Mouse (Mus musculus): Measurements from ENCODE around the gene Casp14. TPM values are rescaled to one million over a fixed set of nuclear protein-coding genes. Genes with fewer than 3 reads are reported as not detected.
"Not testable (repeated sequence)": the region's sequence is repeated elsewhere in the genome, so short reads cannot be mapped to it uniquely, and the experiment has no call there.

Gene Casp14
- total RNA-seq, 2 experiments from 2014 or later = not detected

DNA sequence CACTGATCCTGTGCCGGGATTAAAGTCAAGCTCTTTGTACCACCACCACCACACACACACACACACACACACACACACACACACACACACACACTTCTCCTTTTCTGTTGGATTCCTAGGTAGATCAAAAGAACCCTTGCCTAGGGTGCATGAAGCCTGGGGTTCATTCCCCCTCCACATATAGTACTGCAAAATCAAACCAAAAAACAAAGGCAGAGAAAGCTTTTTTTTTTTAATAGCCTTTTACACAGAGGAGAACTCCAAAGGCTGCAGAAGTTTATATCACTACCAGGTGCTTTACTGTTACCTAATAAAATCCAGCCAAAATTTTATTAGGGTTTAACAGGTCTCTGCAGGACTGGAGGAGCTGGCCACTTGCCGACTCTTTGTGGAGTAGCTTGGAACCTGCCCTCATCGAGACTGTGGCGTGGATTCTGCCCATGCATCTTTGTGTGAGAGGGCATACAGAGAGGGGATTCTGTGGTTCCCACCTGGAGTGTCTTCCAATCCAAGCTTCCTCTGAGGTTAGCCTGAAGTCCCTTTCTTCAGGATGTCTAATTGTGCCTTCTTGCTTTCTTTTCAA lies 31.0 kb downstream of the Casp14 start:
- DNase-seq = no peak
- intact Hi-C loops (cut with DNase I) = no loop called here

DNA sequence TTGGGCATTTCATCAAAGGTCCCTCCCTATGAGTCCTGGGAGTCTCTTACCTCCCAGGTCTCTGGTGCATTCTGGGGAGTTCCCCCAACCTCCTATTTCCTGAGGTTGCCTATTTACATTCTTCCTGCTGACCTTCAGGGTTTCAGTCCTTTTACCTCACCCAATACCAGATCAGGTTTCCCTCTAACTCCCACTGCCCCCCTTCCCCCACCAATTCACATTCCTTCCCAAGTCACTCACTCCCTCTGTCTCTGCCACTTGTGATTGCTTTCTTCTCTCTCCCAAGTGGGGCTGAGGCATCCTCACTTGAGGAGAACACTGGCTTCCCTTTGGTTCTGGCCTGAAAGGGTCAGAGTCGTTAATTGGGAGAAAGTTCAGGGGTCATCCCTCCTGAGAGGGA lies 48.0 kb downstream of the Casp14 start:
- intact Hi-C loops (cut with DNase I); DNase-seq: not testable (repeated sequence)

DNA sequence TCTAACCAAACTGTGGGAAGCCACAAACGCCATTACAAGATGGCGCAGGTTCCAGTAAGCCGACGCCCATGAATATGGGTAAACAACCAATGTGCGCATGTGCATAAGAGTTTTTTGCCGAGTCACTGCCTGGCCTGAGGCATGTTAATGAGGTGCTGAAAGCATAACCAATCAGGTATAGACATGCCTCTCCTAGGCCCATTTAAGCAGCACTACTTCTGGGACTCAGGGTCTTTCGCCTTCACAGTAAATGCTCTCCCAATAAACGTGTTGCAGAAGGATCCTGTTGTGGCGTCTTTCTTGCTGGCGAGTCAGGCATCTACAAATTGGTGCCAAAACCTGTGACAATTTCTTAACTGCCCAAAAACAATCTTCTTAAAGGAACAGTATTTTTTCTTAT lies 51.4 kb downstream of the Casp14 start:
- DNase-seq; intact Hi-C loops (cut with DNase I): not testable (repeated sequence)

DNA sequence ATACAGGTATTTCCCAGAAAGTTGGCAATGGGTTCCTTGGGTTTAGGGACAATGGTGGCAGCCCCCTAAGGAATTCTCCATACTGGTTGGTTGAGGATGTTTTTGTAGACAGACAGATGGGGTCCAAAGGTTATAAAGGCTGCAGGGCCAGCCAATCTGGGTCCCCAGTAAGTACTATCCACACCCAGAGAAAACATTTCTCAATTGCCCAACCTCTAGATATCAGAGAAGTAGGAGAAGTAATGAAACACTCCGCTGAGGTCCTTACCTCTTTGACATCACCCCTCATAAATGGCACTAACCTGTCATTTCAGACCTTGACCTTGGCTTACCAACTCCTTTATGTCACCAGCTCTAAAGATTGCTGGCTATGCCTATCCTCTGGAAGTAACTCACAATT lies 53.5 kb downstream of the Casp14 start:
- intact Hi-C loops (cut with DNase I) = no loop called here
- DNase-seq = no peak

Other genes starting within 250 kb of the Casp14 start
- not detected for gene Olfr1358, start 200.9 kb downstream of the Casp14 start, total RNA-seq (2021)
- 10 to 100 TPM; 42.3 to 42.7 TPM for gene Ilvbl, start 143.9 kb downstream of the Casp14 start, total RNA-seq (2021)
- 10 to 100 TPM; 12.0 to 15.2 TPM for gene Syde1, start 126.3 kb downstream of the Casp14 start, total RNA-seq (2021)
- gene Olfr1357, start 100.2 kb downstream of the Casp14 start, total RNA-seq (2021) = not detected
- not detected for gene Ccdc105, start 34.8 kb upstream of the Casp14 start, total RNA-seq (2021)
- gene Slc1a6, start 62.2 kb upstream of the Casp14 start, total RNA-seq (2021) = under 1 TPM in 1 of 2 experiments, not detected in 1; 0.30 TPM
- gene Olfr1356, start 133.9 kb upstream of the Casp14 start, total RNA-seq (2021) = not detected
- gene Olfr1355, start 157.2 kb upstream of the Casp14 start, total RNA-seq (2021) = not detected
- not detected for gene Olfr1354, start 194.9 kb upstream of the Casp14 start, total RNA-seq (2021)
- gene Olfr8, start 232.3 kb upstream of the Casp14 start, total RNA-seq (2021) = not detected
- not detected for gene Olfr1353, start 245.0 kb upstream of the Casp14 start, total RNA-seq (2021)

All from heart, postnatal 36 days (tissue).